Mouse (Mus musculus): Measurements from ENCODE around the gene Ppdpf.

The Ppdpf gene

DNA sequence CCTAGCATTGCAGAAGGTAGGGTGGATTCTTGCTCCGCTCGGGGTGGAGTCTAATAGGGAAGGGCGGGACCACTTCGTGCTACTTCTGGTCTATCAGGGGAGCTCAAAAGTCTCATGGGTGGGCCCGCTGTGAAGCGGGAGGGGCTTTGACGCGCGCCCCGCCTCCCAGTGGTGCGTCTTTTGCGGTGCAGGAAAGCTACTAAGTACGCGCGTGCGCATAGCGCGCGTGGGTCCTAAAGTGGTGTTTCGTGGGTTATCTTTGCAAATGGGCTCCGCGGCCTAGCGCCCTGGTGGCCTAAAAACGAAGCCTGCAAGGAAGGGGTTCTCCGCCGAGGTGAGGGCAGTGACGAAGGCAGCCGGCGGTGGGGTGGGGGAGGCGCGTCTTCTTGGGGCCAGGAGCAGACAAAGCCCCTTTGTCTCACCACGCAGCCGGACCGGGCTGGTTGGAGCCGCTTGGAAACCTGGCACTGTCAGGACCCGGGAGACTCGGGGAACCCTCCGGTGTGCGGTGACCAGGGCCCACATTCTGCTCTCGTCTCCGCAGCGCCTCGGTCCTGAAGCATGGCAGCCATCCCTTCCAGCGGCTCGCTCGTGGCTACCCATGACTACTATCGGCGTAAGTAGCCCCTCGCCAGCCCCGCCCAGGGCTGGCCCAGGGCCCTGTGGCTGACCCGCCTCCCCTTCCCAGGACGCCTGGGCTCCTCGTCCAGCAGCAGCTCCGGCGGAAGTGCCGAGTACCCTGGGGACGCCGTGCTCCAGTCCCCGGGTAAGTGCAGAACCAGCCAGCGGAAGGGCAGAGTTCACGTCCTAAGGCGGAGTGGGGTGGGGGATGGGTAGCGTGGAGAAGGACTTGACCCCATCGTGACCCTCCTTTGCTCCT, at the start of gene Ppdpf:
Gene Ppdpf (plus strand): TSS at position 127 of the 880 bp plus-strand sequence.
- peak; percentile 92 for DNase-seq (ENCODE audit: low read depth, low spot score)

DNA sequence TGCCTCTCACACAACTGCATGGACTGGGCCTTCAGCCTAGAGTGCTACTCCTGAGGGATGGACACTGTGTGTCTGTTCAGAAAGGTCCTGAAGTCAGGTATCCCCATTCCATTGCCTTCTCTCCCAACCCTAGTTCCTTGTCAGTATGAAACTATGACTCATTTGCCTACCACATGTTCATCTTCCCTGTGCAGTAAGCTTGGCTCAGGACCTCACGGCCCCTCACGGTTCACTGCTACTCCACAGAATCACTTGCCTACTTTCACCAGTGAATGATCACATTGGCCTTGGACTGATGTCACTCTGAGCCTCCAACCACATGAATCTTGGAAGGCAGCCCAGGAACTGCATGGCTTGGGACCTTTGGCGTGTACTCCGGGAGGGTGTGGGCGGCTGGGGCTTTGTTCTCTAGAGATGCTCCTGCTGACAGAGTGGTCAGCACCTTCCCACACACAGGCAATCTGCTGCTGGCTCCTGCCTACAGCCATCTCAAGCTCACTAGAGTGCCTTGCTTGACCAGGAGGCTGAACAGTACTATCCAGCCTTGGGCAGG, 47.3 kb upstream of the Ppdpf start:
- no peak for DNase-seq (ENCODE audit: low read depth, low spot score)

DNA sequence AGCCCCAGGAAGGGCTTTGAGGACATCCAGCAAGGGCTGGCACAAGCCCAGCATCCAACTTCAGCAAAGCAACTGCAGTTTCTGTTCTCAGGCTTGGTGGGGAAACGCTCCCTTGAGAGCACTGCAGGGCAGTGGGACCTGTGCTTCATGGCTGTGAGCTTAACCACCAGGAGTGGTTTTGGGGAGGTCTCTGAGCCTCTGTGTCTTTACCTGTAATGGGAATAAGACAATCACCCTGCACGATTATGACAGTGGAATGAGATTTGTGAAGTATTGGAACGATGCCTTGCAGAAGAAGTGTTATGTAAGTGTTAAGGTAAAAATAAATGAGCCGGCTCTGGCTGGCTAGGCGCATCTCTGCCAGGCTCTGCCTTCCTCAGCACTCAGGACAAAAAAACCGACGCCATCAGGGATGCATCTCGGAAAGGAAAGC, 44.3 kb upstream of the Ppdpf start:
- no peak for DNase-seq (ENCODE audit: low read depth, low spot score)

DNA sequence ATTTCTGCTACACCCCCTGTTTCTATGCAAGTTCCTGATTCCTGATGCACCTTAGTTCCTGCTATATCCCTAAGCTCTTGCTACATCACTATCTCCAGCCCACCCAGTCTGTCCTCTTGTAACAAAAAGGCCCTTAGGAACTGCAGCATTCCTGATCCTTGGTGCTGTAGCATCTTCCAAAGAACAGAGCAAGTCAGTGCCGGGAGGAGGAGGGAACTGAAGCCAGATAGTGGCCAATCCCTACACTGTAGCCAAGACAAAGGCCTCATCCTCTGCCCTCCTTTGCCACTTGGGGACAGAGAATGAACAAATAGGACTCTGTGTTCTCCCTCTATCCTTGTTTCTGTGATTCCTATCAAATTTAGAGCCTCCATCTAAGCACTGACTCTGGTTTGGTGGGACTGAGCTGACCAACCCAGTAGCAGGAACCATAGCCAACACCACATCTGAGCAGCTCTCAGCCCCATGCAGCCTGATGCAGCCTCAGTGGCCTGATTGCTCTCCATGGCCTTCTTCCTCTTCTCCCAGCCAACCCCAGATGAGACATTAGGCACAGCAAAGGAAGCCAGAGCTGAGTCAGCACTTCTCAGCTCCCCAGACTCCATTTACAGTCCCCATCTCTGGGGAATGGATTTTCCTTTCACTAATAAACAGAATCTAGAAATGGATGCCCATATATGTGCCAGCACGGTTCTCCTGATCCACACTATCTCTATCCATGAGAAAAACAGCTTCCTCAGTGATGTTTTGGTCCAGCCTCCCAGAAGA, 43.4 kb upstream of the Ppdpf start:
- no peak for DNase-seq (ENCODE audit: low read depth, low spot score)

DNA sequence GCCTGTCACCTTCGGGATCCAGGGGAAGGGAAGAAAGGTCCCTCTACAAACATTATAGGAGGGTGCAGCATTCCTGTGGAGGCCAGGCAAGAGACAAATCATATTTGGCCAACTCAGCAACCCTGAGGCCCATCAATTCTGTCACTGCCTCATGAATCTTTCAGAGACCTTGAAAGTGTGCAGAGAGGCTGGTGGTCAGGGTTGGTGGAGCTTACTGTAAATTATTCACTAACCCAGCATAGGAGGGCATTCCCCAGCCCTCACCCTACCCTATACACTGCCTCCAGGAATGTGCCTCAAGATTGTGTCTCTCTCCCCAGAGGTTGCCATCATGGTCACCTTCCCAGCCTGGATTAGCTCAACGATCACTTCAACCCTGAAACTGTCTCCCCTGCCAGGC, 42.4 kb upstream of the Ppdpf start:
- no peak for DNase-seq (ENCODE audit: low read depth, low spot score)

DNA sequence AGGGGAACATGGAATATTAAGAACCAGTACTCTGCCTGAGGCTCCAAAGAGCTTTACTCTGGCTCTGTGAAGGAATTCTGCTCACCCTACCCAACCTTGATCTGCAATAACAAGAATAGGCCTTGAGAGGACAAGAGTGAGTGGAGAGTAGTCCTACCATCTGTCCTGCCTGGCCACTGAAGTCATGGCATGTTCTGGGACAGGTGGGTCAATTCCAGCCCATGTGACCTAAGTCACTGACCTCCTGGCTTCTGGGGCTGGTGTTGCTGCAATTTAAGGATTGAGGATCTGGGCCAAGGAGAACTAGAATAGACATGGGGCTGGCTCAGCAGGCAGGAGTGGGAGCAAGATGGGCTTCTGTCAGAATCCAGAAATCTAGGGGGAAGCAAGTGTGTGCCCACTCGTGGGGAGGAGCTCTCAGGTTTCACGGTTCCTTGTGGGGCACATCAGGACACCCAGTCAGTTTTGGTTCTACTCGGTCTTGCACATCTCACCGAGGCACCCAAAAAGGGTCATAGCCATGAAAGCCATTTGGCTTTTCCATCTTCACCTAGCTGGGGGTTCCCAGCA, 40.0 kb upstream of the Ppdpf start:
- no peak for DNase-seq (ENCODE audit: low read depth, low spot score)

DNA sequence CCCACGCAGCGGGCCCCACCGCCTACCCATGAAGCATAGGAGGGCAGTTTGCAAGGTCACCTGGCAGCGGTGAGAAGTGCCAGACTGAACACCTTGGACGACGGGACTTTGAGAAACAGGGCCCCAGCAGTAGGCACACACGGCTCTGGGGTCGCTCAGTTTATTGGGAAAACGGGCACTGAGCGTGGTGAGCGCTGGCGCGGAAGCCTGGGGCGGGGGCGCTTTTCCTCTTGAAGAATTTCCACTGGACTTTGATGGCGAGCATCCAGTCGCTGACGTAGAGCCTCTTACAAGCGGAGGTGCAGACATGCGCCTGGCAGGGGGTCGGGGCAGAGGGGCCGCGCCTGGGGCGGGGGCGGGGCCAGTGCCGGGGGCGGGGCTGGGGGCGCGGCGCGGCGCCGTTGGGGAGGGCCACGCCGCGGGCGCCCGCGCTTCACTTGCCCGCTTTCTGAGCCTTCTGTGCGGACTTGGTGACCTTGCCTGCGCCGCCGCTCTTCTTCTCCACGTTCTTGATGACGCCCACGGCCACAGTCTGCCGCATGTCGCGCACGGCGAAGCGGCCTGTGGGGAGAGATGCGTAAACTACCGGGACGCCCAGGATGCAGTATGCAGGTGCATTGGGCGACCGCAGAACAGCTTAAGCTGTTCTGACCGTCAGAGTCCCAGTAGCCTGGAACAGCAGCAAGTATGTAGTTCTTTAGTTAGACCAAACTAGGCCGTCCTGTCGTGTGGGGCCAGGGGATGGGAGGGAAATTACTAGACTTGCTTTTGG, 39.3 kb upstream of the Ppdpf start:
- DNase-seq (ENCODE audit: low read depth, low spot score), result peak; percentile 11

DNA sequence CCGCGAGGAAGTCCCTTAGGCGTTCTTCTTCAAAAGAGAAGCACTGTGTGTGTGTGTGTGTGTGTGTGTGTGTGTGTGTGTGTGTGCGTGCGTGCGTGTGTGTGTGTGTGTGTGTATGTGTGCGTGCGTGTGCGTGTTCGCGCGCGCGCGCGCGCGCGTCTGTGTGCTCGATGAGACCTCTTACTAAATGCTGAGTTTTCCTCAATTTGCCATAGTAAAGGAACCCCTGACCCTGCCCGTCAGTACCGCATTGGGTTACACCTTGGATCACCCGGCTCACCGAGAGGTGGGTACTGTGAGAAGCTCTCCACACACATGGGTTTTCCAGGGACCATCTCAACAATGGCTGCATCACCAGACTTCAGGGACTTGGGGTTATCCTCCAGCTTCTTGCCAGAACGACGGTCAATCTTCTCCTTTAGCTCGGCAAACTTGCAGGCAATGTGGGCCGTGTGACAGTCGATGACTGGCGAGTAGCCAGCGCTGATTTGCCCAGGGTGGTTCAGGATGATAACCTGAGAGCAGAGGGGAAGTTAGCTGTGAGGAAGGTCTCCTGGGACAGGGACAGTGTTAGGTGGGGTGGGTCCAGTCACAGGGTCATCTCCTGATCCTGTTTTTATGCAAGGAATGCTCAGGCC, 38.6 kb upstream of the Ppdpf start:
- DNase-seq (ENCODE audit: low read depth, low spot score), result no peak

DNA sequence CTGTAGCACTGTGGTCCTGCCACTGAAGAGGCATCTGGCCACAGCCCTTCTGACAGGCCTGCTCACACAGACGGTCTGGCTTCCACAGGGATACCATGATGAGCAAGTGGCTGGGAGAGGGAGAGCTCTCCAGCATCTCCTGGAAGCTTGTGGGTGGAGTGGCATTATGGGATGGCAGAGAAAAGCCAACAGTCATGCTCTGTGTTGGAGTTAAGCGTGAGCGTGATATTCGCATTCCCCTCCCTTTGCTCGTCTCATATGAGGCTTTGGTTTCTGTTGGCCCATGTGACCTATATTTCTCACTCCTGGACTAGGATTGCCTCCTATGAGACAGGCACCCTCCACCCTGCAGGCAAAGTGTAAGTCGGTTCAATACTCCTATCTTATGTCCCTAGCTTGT, 36.8 kb upstream of the Ppdpf start:
- DNase-seq (ENCODE audit: low read depth, low spot score), result no peak

DNA sequence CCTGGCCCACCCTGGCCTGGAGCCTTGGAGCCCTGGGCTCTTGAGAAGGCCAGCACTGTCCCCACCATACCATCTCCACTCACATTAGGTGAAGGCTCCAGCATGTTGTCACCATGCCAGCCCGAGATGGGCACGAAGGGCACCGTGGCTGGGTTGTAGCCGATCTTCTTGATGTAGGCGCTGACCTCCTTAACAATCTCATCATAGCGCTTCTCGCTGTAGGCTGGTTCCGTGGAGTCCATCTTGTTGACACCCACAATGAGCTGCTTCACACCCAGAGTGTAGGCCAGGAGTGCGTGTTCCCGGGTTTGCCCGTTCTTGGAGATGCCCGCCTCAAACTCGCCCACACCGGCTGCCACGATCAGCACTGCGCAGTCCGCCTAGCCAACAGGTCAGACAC, 34.3 kb upstream of the Ppdpf start:
- DNase-seq (ENCODE audit: low read depth, low spot score), result no peak

DNA sequence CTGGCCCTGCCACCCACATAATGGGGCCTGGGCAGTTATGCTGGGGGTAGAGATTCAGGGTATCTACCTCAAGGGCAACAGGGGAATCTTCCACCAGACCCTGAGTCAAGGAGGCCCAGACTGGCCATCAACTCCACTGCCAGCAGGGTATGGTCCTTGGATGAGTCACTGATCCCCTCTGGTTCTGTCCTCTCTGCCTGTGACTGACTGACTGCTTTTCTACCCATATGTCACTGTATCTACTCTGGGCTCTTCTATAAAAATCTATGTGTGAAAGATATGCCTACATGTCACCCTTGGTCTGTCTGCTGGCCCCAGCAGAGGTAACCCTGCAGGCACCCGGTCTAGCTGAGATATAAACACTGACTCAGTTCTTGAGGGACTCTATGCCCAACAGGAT, 33.9 kb upstream of the Ppdpf start:
- no peak for DNase-seq (ENCODE audit: low read depth, low spot score)

DNA sequence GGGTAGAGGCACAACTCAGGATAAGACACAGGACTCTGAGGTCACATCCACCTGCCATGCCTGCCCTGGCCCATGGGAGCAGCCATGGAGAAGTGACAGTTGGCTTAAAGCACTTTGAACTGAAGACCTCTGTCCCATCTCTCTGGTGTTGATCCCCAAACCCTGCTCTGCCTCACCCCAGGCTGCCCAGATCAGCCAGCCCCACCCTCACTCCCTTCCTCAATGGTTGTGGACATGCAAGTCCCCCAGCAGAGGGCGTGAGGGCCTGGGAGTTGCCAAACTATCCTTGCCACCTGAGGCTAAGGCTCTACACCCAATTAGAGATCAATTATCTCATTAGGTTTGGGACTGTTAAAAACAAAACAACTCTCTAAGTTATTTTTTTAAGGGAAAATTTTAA, 33.2 kb upstream of the Ppdpf start:
- no peak for DNase-seq (ENCODE audit: low read depth, low spot score)

DNA sequence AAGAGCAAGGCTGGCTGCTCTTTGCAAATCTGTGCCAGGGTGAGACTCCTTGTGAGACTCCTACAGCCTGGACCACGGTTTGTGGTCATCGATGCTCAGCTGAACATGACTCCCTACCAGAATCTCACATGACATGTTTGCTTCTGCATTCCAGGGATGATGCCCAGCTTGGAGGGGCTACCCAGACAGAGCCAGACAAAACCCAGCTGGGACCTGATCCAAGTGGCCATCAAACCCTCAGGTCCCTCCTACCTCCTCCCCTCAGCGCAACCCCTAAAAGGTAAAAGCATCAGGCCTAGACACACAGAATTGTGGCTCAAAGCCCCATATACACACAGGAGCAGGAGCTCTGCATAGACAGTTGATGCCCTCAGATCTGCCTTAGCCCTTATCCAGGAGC, 32.7 kb upstream of the Ppdpf start:
- no peak for DNase-seq (ENCODE audit: low read depth, low spot score)

DNA sequence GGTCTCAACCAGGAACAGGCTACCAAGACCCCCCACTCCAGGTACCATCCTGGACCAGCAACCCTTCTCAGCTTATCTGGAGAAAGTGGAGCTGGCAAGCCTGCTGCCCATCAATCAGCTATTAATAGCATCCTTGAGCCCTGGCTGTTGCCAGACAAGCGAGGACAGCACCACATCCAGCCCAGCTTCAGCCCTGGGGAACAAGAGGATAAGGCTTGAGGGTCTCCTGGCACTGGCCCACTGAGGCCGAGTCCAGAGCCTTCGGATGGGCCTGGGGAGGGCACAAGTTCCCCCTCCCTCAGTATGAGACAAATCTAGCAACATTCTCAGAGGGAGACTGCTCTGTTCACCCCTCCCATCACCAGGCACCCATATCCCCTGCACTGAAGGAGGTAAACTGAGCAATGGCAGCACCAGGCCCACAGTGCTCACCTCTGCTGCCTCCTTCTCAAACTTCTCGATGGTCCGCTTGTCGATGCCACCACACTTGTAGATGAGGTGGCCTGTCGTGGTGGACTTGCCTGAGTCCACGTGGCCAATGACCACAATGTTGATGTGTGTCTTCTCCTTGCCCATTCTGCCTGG, 32.1 kb upstream of the Ppdpf start:
- DNase-seq (ENCODE audit: low read depth, low spot score), result no peak

DNA sequence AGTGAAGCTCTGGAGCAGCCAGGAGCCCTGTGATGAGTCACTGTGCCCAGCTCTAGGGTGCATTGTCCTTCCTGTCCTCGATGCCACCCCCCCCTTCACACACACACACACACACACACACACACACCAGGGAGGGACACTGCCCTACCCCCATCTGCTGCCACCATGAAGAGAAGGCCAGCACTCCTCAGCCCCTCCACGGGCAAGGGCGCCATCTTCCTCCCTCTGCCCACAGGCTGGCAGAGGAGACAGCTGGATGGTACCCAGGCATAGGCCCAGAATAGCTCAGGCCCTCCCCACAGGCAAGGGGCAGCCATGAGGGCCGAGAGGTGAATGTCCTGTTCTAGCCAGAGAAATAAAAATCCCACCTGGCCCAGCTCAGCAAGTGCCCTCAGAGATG, 31.2 kb upstream of the Ppdpf start:
- no peak for DNase-seq (ENCODE audit: low read depth, low spot score)

DNA sequence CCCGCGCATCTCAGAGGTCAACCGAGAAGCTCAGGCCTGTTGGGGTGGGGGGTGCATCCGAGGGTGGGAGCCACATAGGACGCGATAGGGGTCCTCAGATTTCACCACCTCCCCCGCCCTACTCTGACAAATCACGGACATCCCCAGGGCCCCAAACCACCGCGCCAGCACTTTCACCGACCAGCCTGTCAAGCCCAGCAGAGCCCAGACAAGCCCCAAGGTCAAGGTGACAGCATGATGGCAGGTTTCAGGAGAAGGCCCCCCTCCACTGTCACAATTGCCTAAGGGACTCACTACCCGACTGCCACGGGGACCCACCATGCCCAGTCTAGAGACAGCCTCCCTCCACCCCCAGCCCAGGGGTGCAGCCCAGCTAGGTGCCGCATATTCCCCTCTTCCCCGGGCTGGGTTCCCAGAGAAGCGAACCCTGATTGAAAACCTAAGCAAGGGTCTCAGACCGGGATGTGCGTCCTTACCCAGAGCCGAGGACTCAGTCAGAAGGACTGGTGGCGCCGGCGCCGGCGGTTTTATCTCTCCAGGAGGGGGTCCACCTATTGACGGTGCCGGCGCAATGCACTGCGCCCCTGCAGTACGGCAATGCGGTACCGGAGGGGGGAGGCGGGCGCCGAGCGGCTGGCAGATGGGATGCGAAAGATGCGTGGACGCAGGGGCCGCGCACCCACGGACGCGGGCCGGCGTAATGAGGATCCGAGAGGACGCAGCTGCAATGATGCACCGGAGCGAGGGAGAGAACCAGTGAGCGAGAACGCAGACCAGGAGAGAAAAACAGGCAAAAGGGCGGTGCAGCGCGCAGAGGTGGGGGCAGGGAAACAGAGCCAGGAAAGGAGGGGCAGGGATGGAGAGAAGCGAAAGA, 30.6 kb upstream of the Ppdpf start, which contains the start of gene Eef1a2:
Gene Eef1a2 (minus strand): TSS at position 767 of the 874 bp plus-strand sequence.
- no peak for DNase-seq (ENCODE audit: low read depth, low spot score)

DNA sequence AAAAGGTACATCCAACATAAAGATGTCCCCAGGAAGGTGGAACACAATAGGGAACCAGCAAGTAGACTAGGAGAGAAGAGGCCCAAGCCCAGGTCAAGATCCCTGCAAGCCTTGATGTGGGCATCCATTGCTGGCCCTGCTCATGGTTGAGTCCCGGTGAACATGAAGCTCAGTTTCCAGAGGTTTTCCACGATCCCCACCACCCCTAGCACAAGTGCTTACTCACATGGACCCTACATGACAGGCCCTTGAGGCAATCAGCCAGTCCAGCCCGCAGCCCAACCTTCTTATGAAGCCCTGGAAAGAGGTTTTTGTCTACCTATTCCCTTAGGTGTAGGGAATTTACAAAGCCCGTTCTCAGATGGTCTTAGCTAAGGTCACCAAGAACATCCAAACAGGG, 29.9 kb upstream of the Ppdpf start:
- no peak for DNase-seq (ENCODE audit: low read depth, low spot score)

DNA sequence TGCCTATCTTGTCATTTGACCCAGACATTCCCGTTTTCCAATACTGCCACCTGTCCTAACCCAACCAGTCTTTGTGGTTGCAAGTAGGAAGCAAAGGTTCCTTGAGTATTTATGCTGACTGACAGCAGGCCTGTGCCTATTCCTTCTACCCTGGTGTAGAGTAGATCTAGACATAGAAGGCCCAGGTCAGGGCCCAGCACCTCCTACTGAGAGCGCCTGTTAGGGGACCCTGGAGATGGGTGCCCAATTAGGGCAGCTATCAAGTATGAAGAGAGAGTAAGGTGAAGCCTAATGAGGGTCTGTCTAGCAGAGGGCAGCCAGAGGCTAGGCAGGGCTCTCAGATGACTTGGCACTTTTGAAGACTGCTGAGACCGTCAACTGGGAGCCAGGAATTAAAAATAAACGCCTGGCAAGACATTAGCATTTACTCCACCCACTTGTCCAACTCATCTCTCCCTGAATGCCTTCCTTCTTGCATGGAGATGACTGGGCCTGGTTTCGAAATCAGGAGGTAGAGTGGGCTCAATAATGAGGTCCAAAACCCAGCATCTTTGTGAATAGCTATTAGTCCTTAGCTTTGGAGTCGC, 29.2 kb upstream of the Ppdpf start:
- no peak for DNase-seq (ENCODE audit: low read depth, low spot score)

DNA sequence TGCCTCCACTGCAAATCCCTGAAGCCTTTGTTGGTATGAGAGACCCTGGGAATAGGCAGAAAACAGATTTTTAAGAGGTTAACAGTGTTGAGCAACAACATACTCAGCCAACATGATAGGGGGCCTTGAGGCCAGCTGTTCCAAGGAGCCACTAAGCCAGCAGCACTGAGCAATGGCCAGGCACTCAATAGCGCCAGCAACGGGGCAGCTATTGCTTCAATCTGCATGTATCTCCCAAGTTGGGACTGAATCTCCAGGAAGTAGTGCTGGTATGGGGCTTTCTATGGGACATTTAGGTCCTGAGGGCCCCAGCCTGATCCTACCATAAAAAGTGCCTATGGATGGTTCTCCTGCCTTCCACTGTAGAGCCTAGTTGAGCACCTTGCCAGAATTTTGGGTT, 28.6 kb upstream of the Ppdpf start:
- no peak for DNase-seq (ENCODE audit: low read depth, low spot score)

All from forelimb bud, embryonic 11.5 days (tissue).